Mouse (Mus musculus): ENCODE data around the gene Exosc9. TPM values are rescaled to one million over a fixed set of nuclear protein-coding genes. Genes with fewer than 3 reads are reported as not detected.
"Not testable (repeated sequence)": the region's sequence is repeated elsewhere in the genome, so short reads cannot be mapped to it uniquely, and the experiment has no call there.

Exosc9 gene
- polyA plus RNA-seq, 1 experiment = 30.7 TPM

DNA sequence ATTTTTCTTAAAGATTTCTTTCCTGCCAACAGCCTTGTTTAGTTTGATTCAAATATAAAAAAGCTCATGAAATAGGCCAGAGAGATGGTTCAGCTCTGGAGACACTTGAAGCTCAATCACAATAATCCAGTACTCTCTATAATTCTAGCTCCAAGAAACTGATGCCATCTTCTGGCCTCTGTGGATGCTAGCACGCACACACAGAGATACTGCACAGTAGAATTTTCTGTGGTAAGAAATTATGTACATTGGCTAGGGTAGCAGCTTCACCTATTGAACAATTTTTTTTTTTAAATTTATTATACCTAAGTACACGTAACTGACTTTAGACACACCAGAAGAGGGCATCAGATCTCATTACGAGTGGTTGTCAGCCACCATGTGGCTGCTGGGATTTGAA is 11.3 kb downstream of the Exosc9 start:
- no peaks in the 10 kb centered on the region for H3K4me1 ChIP-seq (ENCODE audit: control insufficient read depth, insufficient read depth, low read length)
- no peak overlapping the region for H3K4me3 ChIP-seq (replicated peaks; ENCODE audit: insufficient read depth, low read depth, low read length)
- H3K27ac ChIP-seq (ENCODE audit: insufficient read depth, low read length) = no peak overlapping the region
- no peaks in the 10 kb centered on the region for H3K27me3 ChIP-seq (ENCODE audit: control insufficient read depth, insufficient read depth, low read length)
- WGBS = 90% methylated on average over 3 of the region's 3 CpGs
- TF ChIP-seq CTCF (IDR thresholded peaks at IDR 0.05; ENCODE audit: borderline replicate concordance, insufficient read depth, low read depth, low read length) (no peak), POLR2A (IDR thresholded peaks at IDR 0.05; ENCODE audit: borderline replicate concordance, insufficient read depth, low read length) (no peak)
- DNase-seq = no peak

- no peak overlapping the region for H3K4me3 ChIP-seq (replicated peaks; ENCODE audit: insufficient read depth, low read depth, low read length)
- no peaks in the 10 kb centered on the region for H3K4me1 ChIP-seq (ENCODE audit: control insufficient read depth, insufficient read depth, low read length)
- H3K27ac ChIP-seq (ENCODE audit: insufficient read depth, low read length) = no peak overlapping the region
- WGBS = 57% methylated on average over 5 of the region's 5 CpGs
- no peaks in the 10 kb centered on the region for H3K27me3 ChIP-seq (ENCODE audit: control insufficient read depth, insufficient read depth, low read length)
- no peak for TF ChIP-seq POLR2A (IDR thresholded peaks at IDR 0.05; ENCODE audit: borderline replicate concordance, insufficient read depth, low read length)
- TF ChIP-seq CTCF (IDR thresholded peaks at IDR 0.05; ENCODE audit: borderline replicate concordance, insufficient read depth, low read depth, low read length) = no peak
- DNase-seq = no peak
Observed at GRCm38 (mm10) chr3:36569836-36570235, 17.4 kb downstream of the Exosc9 start.

DNA sequence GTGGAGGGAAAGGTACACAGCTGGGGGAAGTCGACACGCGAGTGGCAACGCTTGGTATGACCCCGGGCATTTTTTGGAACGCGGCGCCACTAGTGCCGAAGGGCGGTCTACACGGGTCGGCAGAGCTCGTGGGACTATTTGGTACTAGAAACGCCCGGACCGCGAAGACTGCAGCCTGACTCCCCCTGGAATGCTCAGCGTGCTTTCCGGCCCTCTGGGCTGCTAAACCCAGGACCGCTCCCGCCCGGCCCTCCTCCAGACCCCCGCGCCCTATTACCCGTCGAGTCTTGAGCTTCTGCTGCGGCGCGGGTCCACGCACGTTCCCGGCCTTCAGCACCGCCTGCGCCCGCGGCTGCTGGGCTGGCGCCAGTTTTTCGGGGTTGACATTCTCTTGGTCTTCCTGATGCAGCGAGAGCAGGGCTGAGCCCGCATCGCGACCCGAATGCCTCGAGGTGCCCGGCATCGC is 19.0 kb downstream of the Exosc9 start:
- TF ChIP-seq CTCF (IDR thresholded peaks at IDR 0.05; ENCODE audit: borderline replicate concordance, insufficient read depth, low read depth, low read length) = no peak
- no peak for TF ChIP-seq POLR2A (IDR thresholded peaks at IDR 0.05; ENCODE audit: borderline replicate concordance, insufficient read depth, low read length)
- no peak for DNase-seq
- Histone ChIP-seq H3K4me1 (ENCODE audit: control insufficient read depth, insufficient read depth, low read length) (no peaks in the 10 kb centered on the region), H3K27ac (ENCODE audit: insufficient read depth, low read length) (no peak overlapping the region), H3K4me3 (replicated peaks; ENCODE audit: insufficient read depth, low read depth, low read length) (peak overlapping the region; percentile 26), H3K27me3 (ENCODE audit: control insufficient read depth, insufficient read depth, low read length) (no peaks in the 10 kb centered on the region)
- WGBS = under 1% methylated on average over 46 of the region's 46 CpGs

DNA sequence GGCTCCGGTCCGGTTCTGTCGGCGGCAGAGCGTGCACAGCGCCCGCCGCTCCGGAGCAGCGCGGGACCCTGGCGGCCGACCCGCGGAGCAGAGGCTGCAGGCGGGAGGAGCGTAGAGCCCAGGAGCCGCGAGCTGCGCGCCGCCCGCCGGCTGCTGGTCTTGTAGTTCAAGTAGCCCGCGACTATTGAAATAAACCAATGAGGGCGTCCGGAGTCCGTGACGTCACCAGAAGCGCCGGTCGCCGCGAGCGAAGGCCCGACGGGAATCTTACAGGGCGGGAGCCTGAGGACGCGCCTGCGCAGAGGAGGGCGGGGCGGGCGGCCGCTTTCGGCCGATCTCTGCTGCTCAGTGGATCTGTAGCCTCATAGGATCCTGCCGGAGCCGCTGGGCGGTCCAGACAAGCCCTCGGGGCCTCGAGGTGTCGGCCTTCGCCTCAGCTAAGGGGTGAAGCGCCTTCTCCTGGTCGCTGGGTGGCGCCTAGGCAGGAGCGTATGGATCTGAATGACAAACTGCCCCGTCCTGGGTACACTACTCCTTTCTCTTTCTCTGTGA is 19.5 kb downstream of the Exosc9 start, which contains the start of gene Ccna2:
Gene Ccna2 (minus strand): TSS at position 324 of the 552 bp plus-strand sequence.
- H3K4me1 ChIP-seq (ENCODE audit: control insufficient read depth, insufficient read depth, low read length) = no peaks in the 10 kb centered on the region
- H3K27me3 ChIP-seq (ENCODE audit: control insufficient read depth, insufficient read depth, low read length) = no peaks in the 10 kb centered on the region
- under 1% methylated on average over 60 of the region's 60 CpGs for WGBS

DNA sequence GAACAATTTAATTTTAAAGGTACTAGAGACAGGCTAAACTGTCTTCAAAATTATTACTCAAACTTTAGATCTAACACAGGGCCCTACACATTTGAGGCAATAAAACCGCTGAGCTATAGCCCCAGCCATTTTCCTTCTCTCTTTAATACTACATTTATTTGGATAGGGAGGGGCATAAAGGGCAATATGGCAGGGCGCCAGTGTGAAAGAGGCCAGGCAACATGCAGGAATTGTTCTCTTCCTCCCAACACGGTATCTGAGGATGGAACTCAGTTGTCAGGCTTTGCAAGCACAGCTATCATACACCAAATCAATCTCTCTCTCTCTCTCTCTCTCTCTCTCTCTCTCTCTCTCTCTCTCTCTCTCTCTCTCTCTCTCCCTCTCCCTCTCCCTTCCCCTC is 46.4 kb downstream of the Exosc9 start:
- 54% methylated on average over 3 of the region's 3 CpGs for WGBS

More for the DNA sequence above, 19.5 kb downstream of the Exosc9 start, which contains the start of gene Ccna2:
- Histone ChIP-seq H3K4me3 (replicated peaks; ENCODE audit: insufficient read depth, low read depth, low read length) (peak within 1 kb of the TSS; percentile 66), H3K27ac (ENCODE audit: insufficient read depth, low read length) (no peak within 1 kb of the TSS)
- DNase-seq = peak; percentile 97 to 98
- TF ChIP-seq POLR2A (IDR thresholded peaks at IDR 0.05; ENCODE audit: borderline replicate concordance, insufficient read depth, low read length) = peak; percentile 71; the same call in 1 of the 2 replicates
- peak; percentile 61 for TF ChIP-seq CTCF (IDR thresholded peaks at IDR 0.05; ENCODE audit: borderline replicate concordance, insufficient read depth, low read depth, low read length)

DNA sequence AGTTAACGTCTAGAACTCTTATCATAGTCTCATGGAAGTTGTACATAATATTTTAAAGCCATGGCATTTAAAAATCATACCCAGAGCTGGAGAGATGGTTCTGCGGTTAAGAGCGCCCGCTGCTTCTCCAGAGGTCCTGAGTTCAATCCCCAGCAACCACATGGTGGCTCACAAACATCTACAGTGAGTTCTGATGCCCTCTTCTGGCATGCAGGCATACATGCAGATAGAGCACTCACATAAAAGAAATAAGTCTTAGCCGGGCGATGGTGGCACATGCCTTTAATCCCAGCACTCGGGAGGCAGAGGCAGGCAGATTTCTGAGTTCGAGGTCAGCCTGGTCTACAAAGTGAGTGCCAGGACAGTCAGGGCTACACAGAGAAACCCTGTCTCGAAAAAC is 47.4 kb downstream of the Exosc9 start:
- not testable (repeated sequence) for H3K27ac ChIP-seq (ENCODE audit: insufficient read depth, low read length); H3K4me1 ChIP-seq (ENCODE audit: control insufficient read depth, insufficient read depth, low read length); H3K27me3 ChIP-seq (ENCODE audit: control insufficient read depth, insufficient read depth, low read length); H3K4me3 ChIP-seq (replicated peaks; ENCODE audit: insufficient read depth, low read depth, low read length); DNase-seq
- WGBS = 92% methylated on average over 9 of the region's 9 CpGs

More for the DNA sequence above, 46.4 kb downstream of the Exosc9 start:
- TF ChIP-seq CTCF (IDR thresholded peaks at IDR 0.05; ENCODE audit: borderline replicate concordance, insufficient read depth, low read depth, low read length) (no peak), POLR2A (IDR thresholded peaks at IDR 0.05; ENCODE audit: borderline replicate concordance, insufficient read depth, low read length) (no peak)
- Histone ChIP-seq H3K27ac (ENCODE audit: insufficient read depth, low read length) (no peak overlapping the region), H3K27me3 (ENCODE audit: control insufficient read depth, insufficient read depth, low read length) (no peaks in the 10 kb centered on the region), H3K4me3 (replicated peaks; ENCODE audit: insufficient read depth, low read depth, low read length) (no peak overlapping the region), H3K4me1 (ENCODE audit: control insufficient read depth, insufficient read depth, low read length) (no peaks in the 10 kb centered on the region)
- DNase-seq = no peak

DNA sequence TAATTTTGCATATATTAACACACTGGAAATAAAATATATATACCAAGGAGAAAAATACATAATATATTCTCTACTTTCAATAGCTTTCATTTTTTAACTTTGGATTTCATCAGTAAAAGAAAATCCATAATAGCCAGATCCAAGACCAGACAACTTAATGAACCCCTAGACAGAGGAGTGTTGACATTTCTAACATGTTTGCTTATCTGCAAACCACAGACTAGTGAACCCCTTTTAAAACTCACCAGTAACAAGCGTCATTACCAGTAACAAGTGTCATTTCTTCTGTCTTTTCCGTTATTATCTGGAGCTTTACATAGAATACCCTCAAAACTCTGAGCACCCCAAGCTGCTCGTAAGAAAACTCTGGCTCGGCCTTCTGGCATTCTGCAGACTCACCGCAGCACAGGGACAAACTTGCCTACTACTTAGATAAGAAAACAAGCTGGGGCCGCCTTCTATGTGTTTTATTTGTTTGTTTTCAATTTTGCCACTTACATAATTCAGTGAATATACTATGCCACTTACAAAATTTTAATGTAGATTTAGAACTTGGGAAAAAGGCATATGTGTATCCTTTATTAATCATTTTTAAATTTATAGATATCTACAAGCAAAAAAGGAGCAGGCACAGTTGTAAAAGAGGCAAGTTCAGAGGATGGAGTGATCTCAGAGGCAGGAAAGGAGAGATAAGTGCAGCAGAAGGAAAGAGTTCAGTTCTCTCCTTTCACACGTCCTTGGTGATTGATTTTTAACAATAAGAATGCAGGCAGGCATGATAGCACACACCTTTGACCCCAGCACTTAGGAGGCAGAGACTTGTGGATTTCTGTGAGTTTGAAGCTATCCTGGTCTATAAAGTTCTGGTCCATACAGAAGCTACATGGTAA is 53.7 kb downstream of the Exosc9 start:
- WGBS = 87% methylated on average over 7 of the region's 7 CpGs
- TF ChIP-seq POLR2A (IDR thresholded peaks at IDR 0.05; ENCODE audit: borderline replicate concordance, insufficient read depth, low read length) (no peak), CTCF (IDR thresholded peaks at IDR 0.05; ENCODE audit: borderline replicate concordance, insufficient read depth, low read depth, low read length) (no peak)
- H3K27me3 ChIP-seq (ENCODE audit: control insufficient read depth, insufficient read depth, low read length) = no peaks in the 10 kb centered on the region
- H3K4me1 ChIP-seq (ENCODE audit: control insufficient read depth, insufficient read depth, low read length) = no peaks in the 10 kb centered on the region
- no peak for DNase-seq
- H3K27ac ChIP-seq (ENCODE audit: insufficient read depth, low read length) = no peak overlapping the region
- no peak overlapping the region for H3K4me3 ChIP-seq (replicated peaks; ENCODE audit: insufficient read depth, low read depth, low read length)

DNA sequence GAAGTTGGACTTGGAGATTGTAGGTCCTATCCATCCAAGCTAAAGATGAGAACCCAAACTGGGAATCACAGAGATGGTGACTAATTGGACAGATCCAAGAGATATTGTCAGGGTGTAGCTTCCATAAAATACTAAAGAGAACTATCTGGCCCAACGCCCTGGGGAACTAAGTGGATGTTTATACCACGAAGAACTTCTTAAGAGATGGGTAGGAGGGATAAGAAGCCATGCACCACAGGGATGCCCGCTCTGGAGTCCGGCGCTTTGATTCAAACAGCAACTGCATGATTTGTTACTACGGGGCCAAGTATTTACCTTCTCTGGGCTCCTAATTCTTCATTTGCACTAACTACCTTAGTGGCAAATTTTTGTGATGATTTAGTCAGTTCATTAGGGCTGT is 60.3 kb downstream of the Exosc9 start:
- H3K4me1 ChIP-seq (ENCODE audit: control insufficient read depth, insufficient read depth, low read length) = no peaks in the 10 kb centered on the region; the same call in 1 of the 2 replicates
- no peak for TF ChIP-seq POLR2A (IDR thresholded peaks at IDR 0.05; ENCODE audit: borderline replicate concordance, insufficient read depth, low read length)
- no peak for TF ChIP-seq CTCF (IDR thresholded peaks at IDR 0.05; ENCODE audit: borderline replicate concordance, insufficient read depth, low read depth, low read length)
- peak overlapping the region; percentile 8; the same call in 1 of the 2 replicates for H3K27ac ChIP-seq (ENCODE audit: insufficient read depth, low read length)
- peak overlapping the region; percentile 54 for H3K4me3 ChIP-seq (replicated peaks; ENCODE audit: insufficient read depth, low read depth, low read length)
- no peak for DNase-seq
- no peaks in the 10 kb centered on the region for H3K27me3 ChIP-seq (ENCODE audit: control insufficient read depth, insufficient read depth, low read length)
- WGBS = under 1% methylated on average over 6 of the region's 6 CpGs
